Mouse (Mus musculus) cerebellum, postnatal 14 days (tissue): ENCODE measurements around the gene Wfdc17.

Experiments
- DNase-seq, 2 experiments: peaks; one replicate each; pipeline ENCODE4 v3.0.0; 2021; ENCODE audit warnings: mixed read lengths in 2 of 2

The Wfdc17 gene

DNA sequence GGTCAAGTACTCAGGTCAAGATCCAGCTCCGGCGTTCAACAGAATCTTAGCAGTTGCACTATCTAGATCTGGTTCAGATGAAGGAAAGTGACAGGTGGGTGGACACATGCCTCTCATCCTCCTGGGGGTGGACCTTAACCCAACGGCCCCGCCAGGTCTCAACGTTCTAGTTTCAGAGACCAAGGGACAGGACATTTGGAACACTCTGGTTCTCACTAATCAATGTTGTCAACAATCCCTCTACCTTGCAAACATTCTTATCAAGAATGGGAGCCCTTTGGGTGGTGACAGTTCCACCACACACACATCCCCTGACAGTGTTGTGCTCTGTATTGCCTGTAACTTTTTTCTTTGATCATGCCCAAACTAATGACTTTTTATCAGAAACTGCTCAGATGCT lies 38.0 kb downstream of the Wfdc17 start:
- DNase-seq, result no peak

DNA sequence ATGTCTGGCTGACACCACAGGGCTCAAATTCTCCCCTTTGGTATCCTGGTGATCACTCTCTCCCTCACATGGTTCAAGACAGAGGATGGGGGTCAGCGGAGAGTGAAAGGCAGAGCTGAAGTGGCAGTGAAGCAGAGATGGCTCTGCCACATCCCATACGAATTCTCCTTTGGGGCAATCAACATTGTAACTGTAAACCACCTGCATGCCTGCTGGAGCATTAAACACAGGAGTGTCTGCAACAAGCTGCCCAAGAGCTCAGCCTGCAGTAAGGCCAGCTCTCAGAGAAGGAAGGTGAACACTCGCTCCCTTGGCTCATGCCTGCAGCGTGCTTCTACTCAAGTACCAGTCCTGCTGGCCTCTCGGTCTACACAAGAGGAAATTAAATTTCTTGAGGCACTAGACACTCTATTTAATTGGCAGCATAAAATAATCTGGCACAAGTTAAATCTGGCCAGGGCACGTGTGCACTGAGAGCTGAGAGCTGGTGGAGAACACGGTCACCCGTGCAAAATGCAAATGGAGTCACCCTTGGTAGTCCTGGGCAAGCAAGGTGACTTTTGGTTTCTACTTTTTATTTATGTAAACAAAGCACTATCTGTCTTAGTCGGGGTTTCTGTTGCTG lies 39.1 kb downstream of the Wfdc17 start:
- DNase-seq, result no peak

GRCm38 (mm10) chr11:83743525-83743924 lies 39.7 kb downstream of the Wfdc17 start:
- no peak for DNase-seq

- no peak for DNase-seq
Observed at GRCm38 (mm10) chr11:83746152-83746551, 42.4 kb downstream of the Wfdc17 start.

- peak in 1 of 2 experiments; percentile 3 for DNase-seq
Observed at GRCm38 (mm10) chr11:83746681-83747080, 42.9 kb downstream of the Wfdc17 start, which contains the start of gene Wfdc21. TSS of gene Wfdc21 (plus strand) at chr11:83746940.

DNA sequence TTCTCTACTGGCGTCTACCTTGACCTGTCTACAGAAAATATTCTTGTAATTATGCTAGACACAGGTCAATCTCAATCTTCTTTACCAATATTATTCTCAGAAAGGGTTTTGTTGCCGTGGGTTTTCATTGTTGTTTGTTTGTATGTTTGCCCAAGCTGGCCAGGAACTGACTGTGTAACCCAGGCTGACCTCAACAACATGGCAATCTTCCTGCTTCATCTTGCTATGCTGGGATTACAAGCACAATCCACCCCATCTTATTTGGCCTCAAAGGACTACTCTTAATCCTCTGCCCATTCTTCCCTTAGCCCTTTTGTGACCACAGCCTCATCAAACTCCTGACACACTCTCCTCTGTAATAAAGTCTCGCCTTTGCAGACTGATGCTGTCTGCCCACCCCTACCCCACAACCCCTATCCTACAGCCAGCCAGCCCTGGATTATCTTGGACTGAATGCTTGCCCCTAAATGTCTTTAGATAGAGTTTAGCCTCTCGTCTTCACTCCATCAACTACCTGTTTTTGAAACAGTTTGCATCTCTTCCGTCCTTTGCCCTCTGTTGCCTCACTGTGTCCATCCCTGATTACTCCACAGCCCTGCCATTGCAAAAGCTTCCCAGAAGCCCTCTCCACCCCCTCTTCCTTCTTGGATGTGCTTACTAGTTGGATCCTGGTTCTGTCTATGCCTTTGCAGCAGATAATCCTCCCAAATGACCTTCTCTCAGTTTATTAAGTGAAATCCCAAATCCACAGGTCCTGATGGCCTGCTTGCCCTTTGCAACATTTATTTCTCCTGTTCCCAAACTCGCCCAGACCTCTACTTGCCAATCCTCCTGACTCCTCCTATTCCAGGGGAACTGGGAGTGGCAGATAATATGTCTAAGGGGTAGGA lies 43.8 kb downstream of the Wfdc17 start:
- no peak for DNase-seq

DNA sequence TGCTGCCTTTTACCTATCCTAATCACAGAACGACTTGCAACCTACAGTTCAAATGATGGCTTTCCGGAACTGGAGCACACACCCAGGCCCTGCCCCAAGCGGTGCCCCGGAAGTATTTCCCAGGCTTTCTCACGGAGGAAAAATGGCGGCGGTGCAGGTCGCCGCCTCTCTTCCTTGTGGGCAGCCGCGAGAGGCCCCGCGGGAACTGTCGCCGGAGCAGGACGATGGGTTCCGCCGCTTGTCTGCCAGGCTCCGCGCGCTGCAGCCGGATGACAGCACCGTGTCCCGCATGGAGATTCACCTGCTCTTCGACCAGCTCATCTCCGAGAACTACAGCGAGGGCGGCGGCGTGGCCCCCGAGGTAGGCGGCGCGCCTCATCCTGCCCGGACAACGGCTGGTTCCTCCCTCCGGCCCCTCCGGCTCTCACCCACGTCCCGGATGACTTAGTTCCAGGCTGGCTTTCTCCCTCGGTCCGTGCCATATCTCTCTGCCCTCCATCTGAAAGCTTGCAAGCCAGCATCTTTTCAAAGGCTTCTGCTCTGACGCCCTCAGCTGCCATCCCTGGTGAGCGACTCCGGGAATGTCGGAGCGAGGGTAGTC lies 49.9 kb downstream of the Wfdc17 start, which contains the start of gene Heatr6:
Gene Heatr6, plus strand, starts transcription at position 116 of the 601 bp plus-strand sequence.
- DNase-seq, result peak; percentile 94 to 97

DNA sequence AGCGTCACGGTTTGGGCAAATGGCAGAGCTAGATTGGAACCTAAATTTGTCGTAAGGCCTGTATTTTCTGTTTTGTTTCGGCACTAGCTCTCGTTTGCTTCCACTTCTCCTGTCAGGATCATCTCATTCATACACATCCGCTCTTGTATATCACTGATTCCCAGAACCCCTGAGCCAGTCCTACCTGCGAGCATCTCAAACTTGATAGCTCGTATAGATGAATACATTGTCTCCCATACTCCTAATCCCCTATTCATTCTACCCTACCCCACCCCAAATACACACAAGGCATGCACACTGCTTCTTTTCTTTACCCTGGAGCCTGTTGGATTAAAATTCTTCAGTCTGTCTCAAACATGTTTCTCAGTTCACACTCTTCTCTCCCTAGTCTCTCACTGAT lies 50.4 kb downstream of the Wfdc17 start:
- DNase-seq, result no peak
